Mouse (Mus musculus): Measurements from ENCODE around the gene Siglecg. TPM values are rescaled to one million over a fixed set of nuclear protein-coding genes. Genes with fewer than 3 reads are reported as not detected.
"Not testable (repeated sequence)": the region's sequence is repeated elsewhere in the genome, so short reads cannot be mapped to it uniquely, and the experiment has no call there.

Siglecg gene
- polyA plus RNA-seq (2016; fragmentation: Nextera tagmentation; extraction: Ambion mirVana) = not detected in 2 replicates

GRCm38 (mm10) chr7:43408131-43408553, at the start of gene Siglecg:
Siglecg (plus strand) TSS chr7:43408204.
- no peaks in the 10 kb centered on the region for H3K36me3 ChIP-seq
- H3K4me3 ChIP-seq = no peak within 1 kb of the TSS
- no peaks in the 10 kb centered on the region for H3K9me3 ChIP-seq (replicated peaks)
- H3K27me3 ChIP-seq = no peaks in the 10 kb centered on the region
- no peak within 1 kb of the TSS for H3K9ac ChIP-seq
- H3K4me1 ChIP-seq = no peaks in the 10 kb centered on the region
- no peak within 1 kb of the TSS for H3K27ac ChIP-seq
- 89% methylated on average over 4 of the region's 4 CpGs for WGBS
- ATAC-seq (ENCODE audit: low FRiP score) = no peak
- no peak within 1 kb of the TSS for H3K4me2 ChIP-seq (replicated peaks)

GRCm38 (mm10) chr7:43358556-43358955, 49.4 kb upstream of the Siglecg start:
- H3K36me3 ChIP-seq = no peaks in the 10 kb centered on the region
- no peak overlapping the region for H3K9ac ChIP-seq
- H3K4me3 ChIP-seq = no peak overlapping the region
- H3K4me2 ChIP-seq (replicated peaks) = no peak overlapping the region
- no peaks in the 10 kb centered on the region for H3K9me3 ChIP-seq (replicated peaks)
- ATAC-seq (ENCODE audit: low FRiP score) = no peak
- WGBS = 91% methylated on average over 3 of the region's 3 CpGs
- H3K27ac ChIP-seq = no peak overlapping the region
- H3K4me1 ChIP-seq = 0 out of 2 replicates have a peak, but pooled peaks cover 6% of the 10 kb centered on the region
- H3K27me3 ChIP-seq = no peaks in the 10 kb centered on the region

GRCm38 (mm10) chr7:43361442-43361841, 46.6 kb upstream of the Siglecg start:
- Histone ChIP-seq H3K4me2 (replicated peaks) (no peak overlapping the region), H3K4me1 (no peaks in the 10 kb centered on the region), H3K27ac (no peak overlapping the region), H3K27me3 (no peaks in the 10 kb centered on the region), H3K4me3 (no peak overlapping the region), H3K9ac (no peak overlapping the region), H3K36me3 (no peaks in the 10 kb centered on the region), H3K9me3 (replicated peaks) (no peaks in the 10 kb centered on the region)
- 76% methylated on average over 1 of the region's 1 CpGs for WGBS
- no peak for ATAC-seq (ENCODE audit: low FRiP score)

GRCm38 (mm10) chr7:43362021-43362420, 46.0 kb upstream of the Siglecg start:
- 77% methylated on average over 4 of the region's 4 CpGs for WGBS
- no peak for ATAC-seq (ENCODE audit: low FRiP score)

GRCm38 (mm10) chr7:43378226-43378625, 29.8 kb upstream of the Siglecg start:
- no peaks in the 10 kb centered on the region for H3K9me3 ChIP-seq (replicated peaks)

More at GRCm38 (mm10) chr7:43362021-43362420, 46.0 kb upstream of the Siglecg start:
- Histone ChIP-seq H3K4me2 (replicated peaks) (no peak overlapping the region), H3K9me3 (replicated peaks) (no peaks in the 10 kb centered on the region), H3K9ac (no peak overlapping the region), H3K4me1 (no peaks in the 10 kb centered on the region), H3K27me3 (no peaks in the 10 kb centered on the region), H3K27ac (no peak overlapping the region), H3K36me3 (no peaks in the 10 kb centered on the region), H3K4me3 (no peak overlapping the region)

GRCm38 (mm10) chr7:43392349-43393121, 15.5 kb upstream of the Siglecg start:
- Histone ChIP-seq H3K9ac (no peak overlapping the region), H3K9me3 (replicated peaks) (no peaks in the 10 kb centered on the region), H3K36me3 (no peaks in the 10 kb centered on the region), H3K4me3 (no peak overlapping the region), H3K27me3 (no peaks in the 10 kb centered on the region), H3K4me2 (replicated peaks) (no peak overlapping the region), H3K27ac (no peak overlapping the region), H3K4me1 (no peaks in the 10 kb centered on the region)
- WGBS = 83% methylated on average over 8 of the region's 8 CpGs
- ATAC-seq (ENCODE audit: low FRiP score) = no peak

More at GRCm38 (mm10) chr7:43378226-43378625, 29.8 kb upstream of the Siglecg start:
- H3K9ac ChIP-seq = no peak overlapping the region
- H3K27me3 ChIP-seq = no peaks in the 10 kb centered on the region
- no peaks in the 10 kb centered on the region for H3K4me1 ChIP-seq
- no peak for ATAC-seq (ENCODE audit: low FRiP score)
- no peak overlapping the region for H3K27ac ChIP-seq
- 23% methylated on average over 5 of the region's 5 CpGs for WGBS
- no peak overlapping the region for H3K4me3 ChIP-seq
- no peaks in the 10 kb centered on the region for H3K36me3 ChIP-seq
- H3K4me2 ChIP-seq (replicated peaks) = no peak overlapping the region

GRCm38 (mm10) chr7:43399501-43399900, 8.5 kb upstream of the Siglecg start:
- H3K4me1 ChIP-seq = no peaks in the 10 kb centered on the region
- 92% methylated on average over 2 of the region's 2 CpGs for WGBS
- ATAC-seq (ENCODE audit: low FRiP score) = no peak

GRCm38 (mm10) chr7:43402718-43403117, 5.3 kb upstream of the Siglecg start:
- 44% methylated on average over 2 of the region's 2 CpGs for WGBS
- H3K27ac ChIP-seq = no peak overlapping the region
- no peak overlapping the region for H3K9ac ChIP-seq
- no peaks in the 10 kb centered on the region for H3K27me3 ChIP-seq
- ATAC-seq (ENCODE audit: low FRiP score) = no peak
- H3K4me2 ChIP-seq (replicated peaks) = no peak overlapping the region
- no peaks in the 10 kb centered on the region for H3K4me1 ChIP-seq
- H3K4me3 ChIP-seq = no peak overlapping the region
- H3K36me3 ChIP-seq = no peaks in the 10 kb centered on the region
- H3K9me3 ChIP-seq (replicated peaks) = 0 out of 2 replicates have a peak, but pooled peaks cover 4% of the 10 kb centered on the region

More at GRCm38 (mm10) chr7:43399501-43399900, 8.5 kb upstream of the Siglecg start:
- Histone ChIP-seq H3K36me3 (no peaks in the 10 kb centered on the region), H3K4me2 (replicated peaks) (no peak overlapping the region), H3K4me3 (no peak overlapping the region), H3K27me3 (no peaks in the 10 kb centered on the region), H3K27ac (no peak overlapping the region), H3K9ac (no peak overlapping the region), H3K9me3 (replicated peaks) (0 out of 2 replicates have a peak, but pooled peaks cover 4% of the 10 kb centered on the region)

- 87% methylated on average over 3 of the region's 3 CpGs for WGBS
Observed at GRCm38 (mm10) chr7:43407573-43407972, 431 bp upstream of the Siglecg start.

GRCm38 (mm10) chr7:43409084-43409483, 1.1 kb downstream of the Siglecg start:
- WGBS = 82% methylated on average over 3 of the region's 3 CpGs
- no peak for ATAC-seq (ENCODE audit: low FRiP score)
- Histone ChIP-seq H3K4me1 (no peaks in the 10 kb centered on the region), H3K4me2 (replicated peaks) (no peak overlapping the region), H3K27ac (no peak overlapping the region), H3K4me3 (no peak overlapping the region), H3K36me3 (no peaks in the 10 kb centered on the region), H3K9me3 (replicated peaks) (no peaks in the 10 kb centered on the region), H3K27me3 (no peaks in the 10 kb centered on the region), H3K9ac (no peak overlapping the region)

More at GRCm38 (mm10) chr7:43407573-43407972, 431 bp upstream of the Siglecg start:
- H3K27me3 ChIP-seq = no peaks in the 10 kb centered on the region
- no peaks in the 10 kb centered on the region for H3K4me1 ChIP-seq
- ATAC-seq (ENCODE audit: low FRiP score) = no peak
- H3K4me2 ChIP-seq (replicated peaks) = no peak overlapping the region
- no peak overlapping the region for H3K27ac ChIP-seq
- no peak overlapping the region for H3K9ac ChIP-seq
- H3K9me3 ChIP-seq (replicated peaks) = no peaks in the 10 kb centered on the region
- H3K4me3 ChIP-seq = no peak overlapping the region
- H3K36me3 ChIP-seq = no peaks in the 10 kb centered on the region

GRCm38 (mm10) chr7:43411724-43412123, 3.7 kb downstream of the Siglecg start:
- 36% methylated on average over 3 of the region's 4 CpGs for WGBS
- H3K27me3 ChIP-seq = not testable (repeated sequence)

GRCm38 (mm10) chr7:43417298-43417697, 9.3 kb downstream of the Siglecg start:
- Histone ChIP-seq H3K36me3 (no peaks in the 10 kb centered on the region), H3K4me3 (no peak overlapping the region), H3K9ac (no peak overlapping the region), H3K9me3 (replicated peaks) (peaks cover 6% of the 10 kb centered on the region), H3K27ac (no peak overlapping the region), H3K27me3 (no peaks in the 10 kb centered on the region), H3K4me2 (replicated peaks) (no peak overlapping the region), H3K4me1 (no peaks in the 10 kb centered on the region)
- 83% methylated on average over 10 of the region's 10 CpGs for WGBS
- ATAC-seq (ENCODE audit: low FRiP score) = no peak

More at GRCm38 (mm10) chr7:43411724-43412123, 3.7 kb downstream of the Siglecg start:
- peak; percentile 22; the same call in 1 of the 2 replicates for ATAC-seq (ENCODE audit: low FRiP score)
- not testable (repeated sequence) for H3K4me1 ChIP-seq; H3K27ac ChIP-seq; H3K36me3 ChIP-seq; H3K4me2 ChIP-seq (replicated peaks); H3K9ac ChIP-seq; H3K9me3 ChIP-seq (replicated peaks); H3K4me3 ChIP-seq

Data from hindbrain, embryonic 12.5 days (tissue).